Mouse (Mus musculus): ENCODE measurements around the gene Gucy1b2. TPM values are rescaled to one million over a fixed set of nuclear protein-coding genes. Genes with fewer than 3 reads are reported as not detected.
A peak's percentile ranks its signal among the peaks of the same experiment; 100 is the strongest.

The Gucy1b2 gene
- total RNA-seq, 2 experiments from 2014 or later, result not detected

DNA sequence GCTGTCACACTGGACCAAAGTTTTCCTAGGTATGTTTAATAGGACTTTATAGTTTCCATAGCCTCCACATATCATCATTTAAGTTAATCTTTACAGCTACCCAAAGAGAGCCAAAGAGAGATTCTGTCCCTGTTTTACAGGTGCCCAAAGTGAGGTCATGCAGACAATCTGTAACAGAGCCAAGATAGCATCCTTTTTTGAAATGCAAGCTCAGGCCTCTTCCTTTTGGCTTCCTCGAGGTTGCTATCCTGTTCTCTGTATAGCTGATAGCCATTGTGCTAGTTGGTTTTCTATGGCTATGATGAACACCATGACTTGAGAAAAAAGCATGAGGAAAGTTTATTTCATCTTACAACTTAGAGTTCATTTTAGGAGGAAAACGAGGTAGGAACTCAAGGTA is 80.0 kb downstream of the Gucy1b2 start:
- intact Hi-C loops (cut with DNase I), result loop anchor here (5.0 kb wide), 1 partner anchor 39 kb away; no protein-coding TSS in a partner anchor
- no peak for DNase-seq

DNA sequence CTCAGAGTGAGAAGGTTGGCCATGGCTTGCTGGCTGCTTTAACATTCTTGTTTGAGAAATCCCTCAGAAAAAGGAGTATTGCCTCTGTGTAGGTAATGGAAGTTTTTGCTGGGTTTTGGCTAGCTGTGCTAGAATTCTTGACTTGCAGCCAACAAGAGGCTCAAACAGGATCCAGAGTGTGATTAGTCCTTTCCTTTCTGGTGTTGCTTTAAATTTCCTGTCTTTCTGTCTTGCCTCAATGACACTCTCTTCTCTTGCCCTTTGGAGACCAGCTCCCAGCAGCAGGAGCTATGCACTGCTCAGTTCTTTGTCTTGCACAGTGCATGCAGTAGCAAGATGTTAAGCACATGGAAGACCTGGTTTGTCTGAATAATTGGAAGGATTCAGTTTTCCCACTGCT is 80.4 kb downstream of the Gucy1b2 start:
- DNase-seq, result peak in 1 of 2 experiments; percentile 12
- intact Hi-C loops (cut with DNase I), result loop anchor here (5.0 kb wide), 1 partner anchor 38 kb away; no protein-coding TSS in a partner anchor

DNA sequence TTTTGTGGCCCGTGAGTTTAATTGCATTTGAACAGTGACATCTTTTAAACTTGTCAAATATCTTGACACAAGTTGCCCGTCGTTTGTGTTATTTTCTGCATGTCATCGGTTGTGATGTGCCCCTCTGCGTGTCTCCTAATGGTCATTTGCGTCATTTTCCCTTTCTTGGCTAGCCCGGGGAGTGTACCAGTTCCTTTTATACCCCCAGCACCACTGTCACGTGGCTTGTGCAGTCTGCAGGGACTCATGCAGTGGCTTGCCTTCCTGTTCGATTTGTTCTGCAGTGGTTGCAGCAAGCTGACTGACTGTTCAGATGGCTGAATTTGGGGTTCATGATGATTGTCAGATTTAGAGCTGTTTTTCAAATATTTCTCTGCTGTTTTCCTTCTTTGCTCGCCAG is 82.1 kb downstream of the Gucy1b2 start:
- intact Hi-C loops (cut with DNase I), result no loop called here
- DNase-seq, result no peak

DNA sequence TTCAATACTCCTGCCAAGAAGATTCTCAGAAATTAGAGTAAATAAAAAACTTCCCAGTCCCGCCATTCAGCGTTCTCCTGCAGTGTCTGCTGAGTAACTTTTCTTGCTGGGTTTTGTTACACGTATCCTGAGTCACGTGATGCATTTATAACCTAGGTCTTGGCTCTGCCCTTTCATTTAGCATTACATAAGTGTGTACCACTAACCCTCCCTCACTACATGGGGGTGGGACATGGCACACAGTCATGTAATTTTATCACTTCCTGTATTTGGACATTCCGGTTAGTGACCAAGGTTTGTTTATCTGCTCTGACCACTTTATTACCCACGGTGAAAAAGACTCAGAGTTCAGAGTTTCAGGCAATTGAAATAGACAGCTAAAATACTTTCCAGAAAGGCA is 85.3 kb downstream of the Gucy1b2 start:
- peak; percentile 26 to 55 for DNase-seq
- intact Hi-C loops (cut with DNase I), result no loop called here

DNA sequence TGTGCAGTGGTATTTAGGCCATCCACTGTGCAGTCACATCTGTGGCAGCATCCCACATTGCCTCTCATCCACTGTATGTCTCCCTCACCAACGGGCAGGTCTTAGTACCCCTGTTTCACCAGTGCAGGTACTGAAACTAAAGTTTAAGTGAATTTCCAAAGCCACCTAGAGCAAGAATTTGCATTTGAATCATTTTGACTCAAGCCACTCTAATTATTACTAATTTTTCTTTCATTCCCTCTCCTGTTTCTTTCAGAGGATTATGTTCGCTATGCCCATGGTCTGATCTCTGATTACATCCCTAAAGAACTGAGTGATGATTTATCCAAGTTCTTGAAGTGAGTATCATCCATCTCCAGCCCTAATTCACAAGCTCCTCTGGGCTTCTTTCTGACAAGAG is 92.3 kb downstream of the Gucy1b2 start:
- intact Hi-C loops (cut with DNase I), result no loop called here
- no peak for DNase-seq

DNA sequence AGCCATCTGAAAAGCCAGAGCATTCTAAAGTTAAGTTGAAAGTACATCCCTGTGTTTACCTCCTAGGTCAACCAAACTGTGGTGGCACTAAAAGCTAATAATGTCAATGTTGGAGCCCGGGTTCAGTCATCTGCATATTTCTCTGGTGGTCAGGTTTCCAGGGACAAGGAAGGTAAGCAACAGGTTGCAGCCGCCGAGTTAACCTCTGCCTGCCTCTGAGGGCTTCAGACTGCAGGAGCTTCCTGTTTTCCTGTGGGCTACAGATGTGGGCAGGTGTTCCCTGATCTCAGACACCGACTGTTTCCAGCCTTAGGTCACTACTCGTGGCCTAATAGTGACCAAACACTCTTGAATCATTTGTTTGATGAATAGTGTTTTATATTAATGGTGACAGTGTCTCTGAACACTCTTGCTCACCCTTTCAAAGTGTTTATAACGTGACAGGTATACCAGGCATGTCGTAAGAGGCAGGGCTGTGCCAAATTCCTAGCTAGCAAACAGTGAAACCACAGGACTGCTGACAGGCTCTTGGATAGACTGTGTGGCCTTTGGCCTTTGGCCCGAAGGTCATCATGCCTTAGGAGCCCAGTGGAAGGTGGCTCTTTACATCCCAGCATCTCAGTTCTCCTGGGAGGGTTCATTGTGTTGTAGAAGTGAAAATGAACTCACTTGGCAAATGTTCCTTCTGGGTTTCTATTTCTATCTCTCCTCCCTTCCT is 94.7 kb downstream of the Gucy1b2 start:
- DNase-seq, result no peak
- intact Hi-C loops (cut with DNase I), result no loop called here

DNA sequence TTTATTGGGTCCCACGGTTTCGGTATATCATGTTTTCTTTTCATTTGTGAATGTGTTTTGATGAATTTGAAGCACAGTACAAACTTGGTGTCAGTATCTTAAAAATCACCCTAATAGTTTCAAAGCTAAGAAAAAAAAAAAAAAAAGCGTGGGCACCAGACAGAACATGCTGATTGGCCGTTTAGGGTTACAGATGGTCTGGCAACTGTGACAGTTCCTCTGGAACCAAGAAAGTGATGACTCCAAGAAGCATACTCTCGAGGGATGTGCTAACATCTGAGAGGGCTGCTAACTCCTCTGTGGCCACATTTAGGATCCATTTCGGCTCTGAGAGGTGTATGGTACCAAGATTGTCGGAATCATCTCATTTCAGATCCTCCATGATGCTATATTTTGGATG is 100.9 kb downstream of the Gucy1b2 start:
- DNase-seq, result no peak
- intact Hi-C loops (cut with DNase I), result no loop called here

DNA sequence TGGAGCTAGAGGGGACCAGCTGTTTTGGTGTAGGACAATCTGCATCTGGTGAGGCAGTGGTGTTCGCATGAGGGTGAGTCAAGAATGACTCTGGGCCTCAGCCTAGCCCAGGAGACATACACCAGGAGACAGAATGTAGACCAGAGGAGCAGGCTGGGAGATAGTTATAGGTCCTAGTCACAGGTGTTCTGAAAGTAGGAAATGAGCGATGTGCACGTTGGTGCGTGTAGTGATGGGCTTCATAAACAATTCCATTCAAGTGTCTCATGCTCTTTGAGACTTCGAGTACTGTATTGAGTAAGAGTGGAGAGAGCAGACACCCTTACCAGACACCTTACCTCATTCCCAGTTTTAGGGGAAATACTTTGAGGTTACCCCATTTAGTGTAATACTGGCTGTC is 102.3 kb downstream of the Gucy1b2 start:
- no peak for DNase-seq
- intact Hi-C loops (cut with DNase I), result no loop called here

DNA sequence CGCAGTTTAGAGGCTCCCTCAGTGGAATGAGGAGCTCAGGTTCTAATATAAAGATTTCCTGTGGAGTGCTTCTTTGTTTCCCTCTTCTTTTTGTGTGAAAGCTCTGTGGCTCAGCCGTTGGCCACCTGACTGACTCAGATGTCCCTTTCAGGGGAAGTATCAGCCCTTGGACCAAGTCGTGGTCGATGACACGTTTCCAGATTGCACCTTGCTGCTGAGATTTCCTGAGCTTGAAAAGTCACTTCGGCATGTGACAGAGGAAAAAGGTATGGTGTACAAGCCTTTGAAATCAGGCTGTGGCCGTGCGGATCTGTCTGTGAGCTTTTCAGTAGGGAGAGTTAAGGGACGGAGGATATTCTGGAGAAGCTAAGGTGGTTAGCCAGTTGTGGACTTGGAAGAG is 102.7 kb downstream of the Gucy1b2 start:
- DNase-seq, result no peak
- intact Hi-C loops (cut with DNase I), result no loop called here

DNA sequence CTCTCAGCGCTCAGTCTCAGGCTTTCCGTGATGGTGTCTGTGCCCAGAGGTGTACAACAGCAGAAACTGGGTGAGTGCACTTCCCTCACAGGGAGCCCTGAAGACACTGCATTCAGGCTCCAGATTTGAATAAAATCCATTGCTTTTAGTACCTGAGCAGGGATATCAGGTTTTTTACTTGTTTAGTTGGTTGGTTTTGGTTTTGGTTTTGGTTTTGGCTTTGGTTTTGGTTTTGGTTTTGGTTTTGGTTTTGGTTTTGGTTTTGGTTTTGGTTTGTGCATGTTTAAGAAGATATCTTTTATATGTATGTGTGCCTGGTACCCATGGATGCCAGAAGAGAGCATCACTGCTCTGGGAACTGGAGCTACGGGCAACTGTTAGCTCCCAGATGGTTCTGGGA is 105.2 kb downstream of the Gucy1b2 start:
- intact Hi-C loops (cut with DNase I), result no loop called here

DNA sequence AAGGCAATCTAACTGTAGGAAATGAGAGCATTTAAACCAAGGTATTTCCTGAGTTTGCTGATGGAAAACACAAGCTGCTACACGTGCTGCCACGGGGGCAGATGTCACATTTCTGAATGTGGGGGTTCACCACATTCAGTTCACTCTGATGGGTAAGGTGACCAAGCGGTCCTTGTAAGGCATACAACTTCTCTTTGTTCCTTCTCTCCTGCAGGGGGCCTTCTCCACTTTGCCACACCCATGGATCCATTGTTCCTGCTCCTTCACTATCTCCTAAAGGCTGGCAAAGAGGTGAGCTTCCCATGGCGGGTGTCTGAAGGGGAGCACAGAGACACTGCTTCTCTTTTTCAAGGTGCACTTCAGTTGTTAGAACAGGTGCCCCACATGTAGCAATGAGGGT is 105.9 kb downstream of the Gucy1b2 start:
- intact Hi-C loops (cut with DNase I), result no loop called here
- DNase-seq, result no peak

More for the DNA sequence above, 105.2 kb downstream of the Gucy1b2 start:
- no peak for DNase-seq

DNA sequence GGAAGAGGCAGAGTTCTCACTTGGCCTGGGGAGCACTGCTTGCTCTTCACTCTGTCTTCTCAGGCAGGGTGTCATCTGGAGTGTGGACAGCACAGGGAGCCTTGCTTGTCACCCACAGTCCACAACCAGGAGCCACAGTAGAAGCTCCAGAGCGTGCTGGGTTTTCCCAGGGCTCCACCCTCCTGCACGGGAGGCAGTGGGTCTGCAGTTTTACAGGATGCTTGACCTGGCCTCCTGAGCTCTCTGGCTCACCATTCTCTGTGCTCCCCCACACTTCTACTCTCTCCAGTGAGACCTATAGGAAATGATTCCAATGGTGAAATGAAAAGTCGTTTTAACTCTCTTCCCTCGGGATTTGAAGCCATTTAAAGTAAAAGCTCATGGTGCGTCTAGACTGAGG is 106.3 kb downstream of the Gucy1b2 start:
- intact Hi-C loops (cut with DNase I), result no loop called here
- DNase-seq, result no peak

DNA sequence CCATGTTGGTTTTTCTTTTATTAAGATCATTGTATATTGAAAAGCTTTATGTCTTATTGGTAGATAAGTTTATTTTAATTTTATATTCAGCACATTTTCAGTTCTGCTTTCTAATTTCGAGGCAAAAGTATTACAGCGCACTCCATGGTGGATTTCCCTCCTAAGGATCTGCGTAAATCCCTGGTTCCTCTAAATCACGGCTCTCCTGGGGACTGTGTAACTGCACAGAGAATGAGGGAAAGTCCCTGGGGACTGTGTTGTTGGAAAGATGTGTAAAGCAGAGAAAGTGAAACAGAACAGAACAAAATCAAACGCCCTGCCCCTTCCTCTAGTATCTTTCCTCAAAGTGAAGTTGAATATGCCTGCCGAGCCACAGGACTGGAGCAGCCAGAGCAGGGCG is 109.0 kb downstream of the Gucy1b2 start:
- intact Hi-C loops (cut with DNase I), result no loop called here
- no peak for DNase-seq

DNA sequence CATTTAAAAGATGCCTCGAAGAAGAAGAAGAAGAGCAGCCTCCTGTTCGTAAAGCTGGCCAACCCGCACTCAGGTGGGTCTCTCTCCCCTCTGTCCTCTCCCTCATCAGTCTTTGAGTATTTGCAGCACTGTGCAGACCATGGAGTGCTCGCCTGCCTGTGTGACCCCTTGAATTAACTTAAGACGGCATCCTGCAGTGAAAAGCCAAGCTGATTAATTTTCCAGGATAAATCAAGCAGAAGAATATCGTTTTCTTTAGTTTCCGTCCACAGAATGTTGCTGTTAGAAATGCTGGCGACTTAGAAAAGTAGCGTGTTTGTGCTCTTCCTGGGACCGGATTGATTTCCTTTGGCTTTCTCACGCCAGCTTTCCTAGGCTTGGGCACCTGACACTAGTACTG is 109.5 kb downstream of the Gucy1b2 start:
- DNase-seq, result no peak
- intact Hi-C loops (cut with DNase I), result no loop called here

Other genes starting within 250 kb of the Gucy1b2 start
- 10 to 100 TPM; 10.3 to 13.0 TPM for gene Rnaseh2b, start 163.7 kb downstream of the Gucy1b2 start, total RNA-seq (2021)
- gene Dleu7, start 163.2 kb downstream of the Gucy1b2 start, total RNA-seq (2021), result under 1 TPM in 1 of 2 experiments, not detected in 1; 0.17 TPM
- 1 to 10 TPM; 3.6 to 4.3 TPM for gene Fam124a, start 99.4 kb upstream of the Gucy1b2 start, total RNA-seq (2021)
- not detected for gene Gm4131, start 110.6 kb upstream of the Gucy1b2 start, total RNA-seq (2021)
- gene Serpine3, start 207.4 kb upstream of the Gucy1b2 start, total RNA-seq (2021), result not detected

Data from heart, postnatal 14 days (tissue).